8 mouse cellular contexts compared by ENCODE assay signal in genomic region chr9:25317827-25318505, GRCm38 (mm10).
DNase-seq lines count a peak whose midpoint lies in the region; ATAC-seq and TF ChIP-seq lines count a peak whose summit lies in the region.

No protein-coding gene starts in this region.

- H3K4me2 ChIP-seq in embryonic facial prominence, embryonic 11.5 days (ENCODE audit: low read depth, low read length) = no peak overlapping the region
- no peak overlapping the region for H3K4me2 ChIP-seq in liver, postnatal 0 days (ENCODE audit: low read depth, low read length)
- H3K4me2 ChIP-seq in neural tube, embryonic 15.5 days = no peak overlapping the region

- peak; percentile 29; the same call in 1 of the 2 replicates for TF ChIP-seq CTCF in E14TG2a.4 (conservative IDR thresholded peaks at IDR 0.05; ENCODE audit: low read length)
- peak; percentile 82 for TF ChIP-seq CTCF in liver, postnatal 0 days (IDR thresholded peaks at IDR 0.05; ENCODE audit: low read depth)

- 57% methylated on average over 4 of the region's 4 CpGs for WGBS in embryonic facial prominence, embryonic 11.5 days
- WGBS in liver, postnatal 0 days (ENCODE audit: insufficient replicate concordance) = 47% methylated on average over 4 of the region's 4 CpGs
- WGBS in neural tube, embryonic 15.5 days = 63% methylated on average over 4 of the region's 4 CpGs

- TF ChIP-seq EP300 in liver, postnatal 0 days (IDR thresholded peaks at IDR 0.05; ENCODE audit: low read depth) = no peak

- H3K4me1 ChIP-seq in E14TG2a.4 (replicated peaks; ENCODE audit: low read depth, low read length) = peaks cover 18% of the 10 kb centered on the region
- H3K4me1 ChIP-seq in embryonic facial prominence, embryonic 11.5 days (ENCODE audit: control insufficient read depth, insufficient read depth, low read length) = no peaks in the 10 kb centered on the region
- H3K4me1 ChIP-seq in liver, postnatal 0 days (ENCODE audit: insufficient read depth) = no peaks in the 10 kb centered on the region
- no peaks in the 10 kb centered on the region for H3K4me1 ChIP-seq in neural tube, embryonic 15.5 days

- H3K9ac ChIP-seq in embryonic facial prominence, embryonic 11.5 days (replicated peaks; ENCODE audit: low read length) = no peak overlapping the region
- no peak overlapping the region for H3K9ac ChIP-seq in liver, postnatal 0 days (replicated peaks)
- H3K9ac ChIP-seq in neural tube, embryonic 15.5 days (replicated peaks) = no peak overlapping the region

- peaks cover 11% of the 10 kb centered on the region for H3K36me3 ChIP-seq in E14TG2a.4 (ENCODE audit: insufficient read depth, low read length)
- no peaks in the 10 kb centered on the region for H3K36me3 ChIP-seq in embryonic facial prominence, embryonic 11.5 days (replicated peaks; ENCODE audit: control insufficient read depth, insufficient read depth, low read depth, low read length)
- no peaks in the 10 kb centered on the region for H3K36me3 ChIP-seq in liver, postnatal 0 days (replicated peaks; ENCODE audit: insufficient read depth, low read length)
- no peaks in the 10 kb centered on the region for H3K36me3 ChIP-seq in neural tube, embryonic 15.5 days

- intact Hi-C loops in heart, postnatal 10 days (cut with DNase I) = loop anchor here (1.0 to 2.0 kb wide), 2 partner anchors 165 to 274 kb away; no protein-coding TSS in a partner anchor

- peak; percentile 71 for DNase-seq in adrenal gland, postnatal 10 days
- DNase-seq in embryonic facial prominence, embryonic 11.5 days (ENCODE audit: low spot score) = peak; percentile 63
- peak; percentile 75 to 81 for DNase-seq in heart, postnatal 10 days
- peak; percentile 80 for DNase-seq in kidney, postnatal 10 days
- DNase-seq in liver, postnatal 0 days = peak; percentile 48
- DNase-seq in yolk sac, embryonic 10.5 days (ENCODE audit: low spot score) = no peak

- ATAC-seq in embryonic facial prominence, embryonic 11.5 days (replicated peaks; ENCODE audit: insufficient number of reproducible peaks, low FRiP score, low TSS enrichment, low read depth) = peak; percentile 70; the same call in 1 of the 2 replicates
- ATAC-seq in liver, postnatal 0 days = peak; percentile 79
- ATAC-seq in neural tube, embryonic 15.5 days (ENCODE audit: low FRiP score) = peak; percentile 89

- no peaks in the 10 kb centered on the region for H3K9me3 ChIP-seq in E14TG2a.4 (ENCODE audit: low read length)
- H3K9me3 ChIP-seq in embryonic facial prominence, embryonic 11.5 days (replicated peaks; ENCODE audit: control insufficient read depth, low read length) = no peaks in the 10 kb centered on the region
- H3K9me3 ChIP-seq in liver, postnatal 0 days (ENCODE audit: low read length) = no peaks in the 10 kb centered on the region
- H3K9me3 ChIP-seq in neural tube, embryonic 15.5 days (replicated peaks) = no peaks in the 10 kb centered on the region

- no peaks in the 10 kb centered on the region for H3K27me3 ChIP-seq in E14TG2a.4 (ENCODE audit: insufficient read depth, low read length)
- no peaks in the 10 kb centered on the region for H3K27me3 ChIP-seq in embryonic facial prominence, embryonic 11.5 days (ENCODE audit: control insufficient read depth, insufficient read depth, low read length)
- H3K27me3 ChIP-seq in liver, postnatal 0 days (ENCODE audit: insufficient read depth, low read length) = no peaks in the 10 kb centered on the region
- no peaks in the 10 kb centered on the region for H3K27me3 ChIP-seq in neural tube, embryonic 15.5 days (replicated peaks)

- no peak overlapping the region for H3K4me3 ChIP-seq in E14TG2a.4 (replicated peaks; ENCODE audit: low read length)
- H3K4me3 ChIP-seq in embryonic facial prominence, embryonic 11.5 days (ENCODE audit: low read depth, low read length) = no peak overlapping the region
- H3K4me3 ChIP-seq in liver, postnatal 0 days (ENCODE audit: low read depth, low read length) = no peak overlapping the region
- no peak overlapping the region for H3K4me3 ChIP-seq in neural tube, embryonic 15.5 days (replicated peaks)

- H3K27ac ChIP-seq in embryonic facial prominence, embryonic 11.5 days (replicated peaks; ENCODE audit: low read depth, low read length) = no peak overlapping the region
- H3K27ac ChIP-seq in liver, postnatal 0 days (ENCODE audit: low read depth) = no peak overlapping the region
- no peak overlapping the region for H3K27ac ChIP-seq in neural tube, embryonic 15.5 days (replicated peaks)
